Mouse (Mus musculus) liver, adult 2 months (tissue): Measurements from ENCODE around the gene Nav2.

Source experiments
- CTCF ChIP-seq: fragments of 200-500 bp; IDR thresholded peaks from 2 replicates; pipeline ENCODE4 v1.5.1; 2011; ENCODE audit warnings: low read depth, low read length, control low read depth
- POLR2A ChIP-seq: fragments of 200-500 bp; IDR thresholded peaks from 2 replicates; pipeline ENCODE4 v1.6.1; 2011; ENCODE audit warnings: low read length, control low read depth; ENCODE audit not compliant: insufficient read depth; ENCODE audit errors: extremely low read depth

DNA sequence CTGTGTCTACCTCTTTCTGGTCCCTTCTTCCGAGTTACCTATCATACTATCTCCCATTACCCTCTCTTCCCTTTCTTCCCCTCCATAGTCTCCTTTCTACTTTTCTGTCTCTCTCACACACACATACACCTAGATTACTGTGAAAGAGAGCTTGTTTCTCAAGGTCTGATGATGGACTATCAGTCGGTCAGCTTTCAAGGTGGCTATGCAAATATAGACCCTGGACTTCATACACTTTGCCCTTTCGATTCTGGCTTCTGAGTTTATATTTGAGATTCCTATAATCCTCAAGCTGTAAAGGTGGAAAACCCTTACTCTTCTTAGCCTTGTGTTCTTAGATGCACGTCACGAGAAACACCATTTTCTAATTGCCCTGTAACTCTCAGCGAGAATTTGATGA lies 515.4 kb downstream of the Nav2 start:
- TF ChIP-seq CTCF = no peak
- TF ChIP-seq POLR2A = no peak
